Mouse (Mus musculus): ENCODE results near the gene Tnn. TPM values are rescaled to one million over a fixed set of nuclear protein-coding genes. Genes with fewer than 3 reads are reported as not detected.

The Tnn gene
- total and polyA plus RNA-seq, 3 experiments = 0.05 TPM; not detected in 2

GRCm38 (mm10) chr1:160100996-160101395, 52.4 kb downstream of the Tnn start:
- Histone ChIP-seq H3K9me3 (replicated peaks) (no peaks in the 10 kb centered on the region), H3K27me3 (ENCODE audit: insufficient read depth, low read length) (0 out of 2 replicates have a peak, but pooled peaks cover 3% of the 10 kb centered on the region), H3K4me1 (ENCODE audit: insufficient read depth, low read depth, low read length) (no peaks in the 10 kb centered on the region), H3K36me3 (replicated peaks) (no peaks in the 10 kb centered on the region), H3K4me3 (ENCODE audit: low read depth, low read length) (no peak overlapping the region)
- DNase-seq (ENCODE audit: low spot score) = no peak
- TF ChIP-seq GATA2 (IDR thresholded peaks at IDR 0.05; ENCODE audit: borderline replicate concordance, low read depth, low read length) (no peak), TAL1 (conservative IDR thresholded peaks at IDR 0.05; ENCODE audit: low read depth, low read length) (no peak), POLR2AphosphoS5 (IDR thresholded peaks at IDR 0.05; ENCODE audit: insufficient replicate concordance, low read depth, low read length) (no peak), CTCF (IDR thresholded peaks at IDR 0.05; ENCODE audit: low read depth, low read length) (no peak), GATA1 (IDR thresholded peaks at IDR 0.05; ENCODE audit: borderline replicate concordance, low read length) (no peak)
- no peak for ATAC-seq (ENCODE audit: extremely low read depth, insufficient number of reproducible peaks, low FRiP score, poor library complexity, severe bottlenecking)

GRCm38 (mm10) chr1:160099659-160100302, 53.6 kb downstream of the Tnn start:
- H3K27me3 ChIP-seq (ENCODE audit: insufficient read depth, low read length) = 0 out of 2 replicates have a peak, but pooled peaks cover 5% of the 10 kb centered on the region
- no peaks in the 10 kb centered on the region for H3K9me3 ChIP-seq (replicated peaks)
- no peaks in the 10 kb centered on the region for H3K4me1 ChIP-seq (ENCODE audit: insufficient read depth, low read depth, low read length)
- no peaks in the 10 kb centered on the region for H3K36me3 ChIP-seq (replicated peaks)
- DNase-seq (ENCODE audit: low spot score) (no peak), ATAC-seq (ENCODE audit: extremely low read depth, insufficient number of reproducible peaks, low FRiP score, poor library complexity, severe bottlenecking) (no peak)
- no peak overlapping the region for H3K4me3 ChIP-seq (ENCODE audit: low read depth, low read length)
- TF ChIP-seq CTCF (IDR thresholded peaks at IDR 0.05; ENCODE audit: low read depth, low read length) (no peak), GATA1 (IDR thresholded peaks at IDR 0.05; ENCODE audit: borderline replicate concordance, low read length) (no peak), POLR2AphosphoS5 (IDR thresholded peaks at IDR 0.05; ENCODE audit: insufficient replicate concordance, low read depth, low read length) (no peak)

- no peak overlapping the region for H3K4me3 ChIP-seq (ENCODE audit: low read depth, low read length)
- no peak for TF ChIP-seq TAL1 (conservative IDR thresholded peaks at IDR 0.05; ENCODE audit: low read depth, low read length)
- DNase-seq (ENCODE audit: low spot score) (no peak), ATAC-seq (ENCODE audit: extremely low read depth, insufficient number of reproducible peaks, low FRiP score, poor library complexity, severe bottlenecking) (no peak)
- H3K9me3 ChIP-seq (replicated peaks) = no peaks in the 10 kb centered on the region
- peaks cover 2% of the 10 kb centered on the region for H3K27me3 ChIP-seq (ENCODE audit: insufficient read depth, low read length)
- H3K36me3 ChIP-seq (replicated peaks) = no peaks in the 10 kb centered on the region
- H3K4me1 ChIP-seq (ENCODE audit: insufficient read depth, low read depth, low read length) = no peaks in the 10 kb centered on the region
Measured at GRCm38 (mm10) chr1:160086651-160087050, 66.7 kb downstream of the Tnn start.

- no peaks in the 10 kb centered on the region for H3K9me3 ChIP-seq (replicated peaks)
- no peak for ATAC-seq (ENCODE audit: extremely low read depth, insufficient number of reproducible peaks, low FRiP score, poor library complexity, severe bottlenecking)
- H3K4me3 ChIP-seq (ENCODE audit: low read depth, low read length) = no peak overlapping the region
- H3K27me3 ChIP-seq (ENCODE audit: insufficient read depth, low read length) = peaks cover 2% of the 10 kb centered on the region
- no peak for DNase-seq (ENCODE audit: low spot score)
- H3K36me3 ChIP-seq (replicated peaks) = no peaks in the 10 kb centered on the region
- no peak for TF ChIP-seq GATA2 (IDR thresholded peaks at IDR 0.05; ENCODE audit: borderline replicate concordance, low read depth, low read length)
- TF ChIP-seq TAL1 (conservative IDR thresholded peaks at IDR 0.05; ENCODE audit: low read depth, low read length) = no peak
- H3K4me1 ChIP-seq (ENCODE audit: insufficient read depth, low read depth, low read length) = no peaks in the 10 kb centered on the region
Measured at GRCm38 (mm10) chr1:160084239-160084638, 69.1 kb downstream of the Tnn start.

GRCm38 (mm10) chr1:160082647-160083046, 70.7 kb downstream of the Tnn start:
- Histone ChIP-seq H3K27me3 (ENCODE audit: insufficient read depth, low read length) (peaks cover 2% of the 10 kb centered on the region), H3K4me3 (ENCODE audit: low read depth, low read length) (no peak overlapping the region), H3K36me3 (replicated peaks) (no peaks in the 10 kb centered on the region), H3K9me3 (replicated peaks) (no peaks in the 10 kb centered on the region), H3K4me1 (ENCODE audit: insufficient read depth, low read depth, low read length) (no peaks in the 10 kb centered on the region)
- DNase-seq (ENCODE audit: low spot score) (no peak), ATAC-seq (ENCODE audit: extremely low read depth, insufficient number of reproducible peaks, low FRiP score, poor library complexity, severe bottlenecking) (no peak)
- no peak for TF ChIP-seq GATA2 (IDR thresholded peaks at IDR 0.05; ENCODE audit: borderline replicate concordance, low read depth, low read length)
- TF ChIP-seq TAL1 (conservative IDR thresholded peaks at IDR 0.05; ENCODE audit: low read depth, low read length) = no peak
- no peak for TF ChIP-seq CTCF (IDR thresholded peaks at IDR 0.05; ENCODE audit: low read depth, low read length)
- TF ChIP-seq POLR2AphosphoS5 (IDR thresholded peaks at IDR 0.05; ENCODE audit: insufficient replicate concordance, low read depth, low read length) = no peak
- no peak for TF ChIP-seq GATA1 (IDR thresholded peaks at IDR 0.05; ENCODE audit: borderline replicate concordance, low read length)

- no peaks in the 10 kb centered on the region for H3K4me1 ChIP-seq (ENCODE audit: insufficient read depth, low read depth, low read length)
- no peak overlapping the region for H3K4me3 ChIP-seq (ENCODE audit: low read depth, low read length)
- ATAC-seq (ENCODE audit: extremely low read depth, insufficient number of reproducible peaks, low FRiP score, poor library complexity, severe bottlenecking) (no peak), DNase-seq (ENCODE audit: low spot score) (peak; percentile 16)
- peaks cover 2% of the 10 kb centered on the region; the same call in 1 of the 2 replicates for H3K27me3 ChIP-seq (ENCODE audit: insufficient read depth, low read length)
- TF ChIP-seq CTCF (IDR thresholded peaks at IDR 0.05; ENCODE audit: low read depth, low read length) = peak; percentile 93
- no peak for TF ChIP-seq POLR2AphosphoS5 (IDR thresholded peaks at IDR 0.05; ENCODE audit: insufficient replicate concordance, low read depth, low read length)
- H3K9me3 ChIP-seq (replicated peaks) = no peaks in the 10 kb centered on the region
- H3K36me3 ChIP-seq (replicated peaks) = no peaks in the 10 kb centered on the region
Measured at GRCm38 (mm10) chr1:160080800-160081436, 72.5 kb downstream of the Tnn start.

Measured in G1E (cell line).